Comparison of ENCODE assay signal across 17 mouse cellular contexts in genomic region chr7:134702481-134702880, GRCm38 (mm10).
"Had no signal": no experiment of that assay in that cellular context is flagged by ENCODE, and none has a peak within 500 bp of the region (broad histone marks: within the 10 kb centered on the region; RNA-seq: fewer than 3 reads in every experiment).

No protein-coding gene starts in this region.

- ATAC-seq: liver, postnatal 0 days; lung, postnatal 0 days had no signal

- DNase-seq: liver, postnatal 0 days; lung, adult 2 months; lung, postnatal 14 days; lung, postnatal 36 days; midbrain, embryonic 14.5 days; right cerebral cortex, postnatal 14 days; thymus, adult 2 months; thymus, postnatal 25 days; thymus, postnatal 4 days had no signal

- H3K27ac ChIP-seq: lung, embryonic 15.5 days; macrophage; midbrain, embryonic 12.5 days; neural tube, embryonic 12.5 days; stomach, embryonic 15.5 days; stomach, postnatal 0 days had no signal

- H3K4me3 ChIP-seq: lung, embryonic 15.5 days; megakaryocyte, embryonic 14.5 days; midbrain, embryonic 12.5 days; neural tube, embryonic 12.5 days; stomach, embryonic 15.5 days had no signal

- H3K4me2 ChIP-seq: lung, embryonic 15.5 days; midbrain, embryonic 12.5 days; neural tube, embryonic 12.5 days; stomach, embryonic 15.5 days had no signal

- H3K36me3 ChIP-seq: lung, embryonic 15.5 days; midbrain, embryonic 12.5 days; neural tube, embryonic 12.5 days; stomach, embryonic 15.5 days had no signal

- H3K27me3 ChIP-seq: lung, embryonic 15.5 days; megakaryocyte, embryonic 14.5 days; midbrain, embryonic 12.5 days; neural tube, embryonic 12.5 days; stomach, embryonic 15.5 days had no signal

- H3K4me1 ChIP-seq: midbrain, embryonic 12.5 days had no signal

- H3K9me3 ChIP-seq: lung, embryonic 15.5 days; midbrain, embryonic 12.5 days; neural tube, embryonic 12.5 days; stomach, embryonic 15.5 days had no signal

- H3K9ac ChIP-seq: liver, postnatal 0 days; lung, embryonic 15.5 days; midbrain, embryonic 12.5 days; neural tube, embryonic 12.5 days; stomach, embryonic 15.5 days had no signal
